Mouse (Mus musculus) spleen, postnatal 14 days (tissue): Measurements from ENCODE around the gene Lypla2.

ENCODE experiments used
- DNase-seq, 2 experiments: peaks; one replicate each; pipeline ENCODE4 v3.0.0; 2021 to 2022; ENCODE audit warnings: low spot score in 2 of 2

Lypla2 gene

DNA sequence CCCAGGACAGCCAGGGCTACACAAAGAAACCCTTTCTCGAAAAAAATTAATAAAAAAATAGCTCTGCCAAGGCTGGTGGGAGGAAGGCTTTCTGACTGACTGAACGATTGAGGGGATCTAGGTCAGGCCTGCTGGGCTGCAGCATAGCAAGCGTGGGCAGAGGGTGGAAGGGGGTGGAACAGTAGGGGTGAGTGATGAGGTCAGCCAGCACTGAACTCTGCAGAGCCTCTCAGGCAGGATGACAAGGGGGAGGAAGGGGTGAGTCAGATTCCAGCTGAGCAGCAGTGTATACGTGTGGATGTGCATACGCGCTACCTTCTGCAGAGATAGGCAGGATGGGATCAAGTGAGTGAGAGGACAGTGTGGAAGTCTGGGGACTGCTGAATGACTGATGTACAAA is 22.5 kb downstream of the Lypla2 start:
- no peak for DNase-seq

DNA sequence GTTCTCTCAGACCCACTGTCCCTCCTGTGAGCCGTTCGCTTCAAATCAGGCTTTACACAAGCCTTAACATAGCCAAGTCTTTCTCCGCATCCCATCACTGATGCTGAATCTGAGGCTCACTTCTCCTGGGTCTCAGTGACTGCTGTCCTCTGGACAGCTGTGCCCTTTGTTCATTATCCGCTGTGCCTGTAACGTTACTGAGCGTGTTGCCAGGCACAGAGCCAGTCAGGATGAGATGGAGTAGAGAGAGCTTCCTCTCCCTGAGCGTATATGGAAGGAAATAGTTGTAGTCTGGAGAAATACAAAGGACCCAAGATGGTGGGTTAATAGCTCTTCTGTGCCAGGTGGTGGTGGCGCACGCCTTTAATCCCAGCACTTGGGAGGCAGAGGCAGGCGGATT is 23.0 kb downstream of the Lypla2 start:
- DNase-seq, result no peak

DNA sequence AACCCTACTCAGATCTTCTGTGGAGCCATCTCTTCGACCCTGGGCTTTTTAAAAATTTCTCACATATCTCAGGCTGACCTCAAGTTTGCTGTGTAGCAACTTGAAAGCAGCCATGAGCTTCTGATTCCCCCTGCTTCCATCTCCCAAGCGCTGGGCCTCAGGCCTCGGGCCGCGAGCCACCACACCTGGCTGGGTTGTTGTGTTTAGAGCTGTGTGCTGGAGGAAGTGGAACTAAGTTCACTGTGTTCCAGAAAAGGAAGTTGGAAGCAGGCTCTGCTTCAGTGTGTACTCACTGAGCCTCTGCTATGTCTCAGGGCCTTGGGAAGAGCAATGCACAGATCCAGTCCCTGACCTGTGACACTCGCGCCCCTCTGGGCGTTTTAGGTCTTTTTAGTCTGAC is 24.3 kb downstream of the Lypla2 start:
- DNase-seq, result no peak

- no peak for DNase-seq
Observed at GRCm38 (mm10) chr4:135946659-135947301, 25.6 kb downstream of the Lypla2 start.

- DNase-seq, result peak; percentile 92 to 94
Observed at GRCm38 (mm10) chr4:135946278-135946658, 26.2 kb downstream of the Lypla2 start, which contains the start of gene Hmgcl. Hmgcl (plus strand) TSS chr4:135946448.

GRCm38 (mm10) chr4:135945706-135946105 is 26.7 kb downstream of the Lypla2 start:
- no peak for DNase-seq

DNA sequence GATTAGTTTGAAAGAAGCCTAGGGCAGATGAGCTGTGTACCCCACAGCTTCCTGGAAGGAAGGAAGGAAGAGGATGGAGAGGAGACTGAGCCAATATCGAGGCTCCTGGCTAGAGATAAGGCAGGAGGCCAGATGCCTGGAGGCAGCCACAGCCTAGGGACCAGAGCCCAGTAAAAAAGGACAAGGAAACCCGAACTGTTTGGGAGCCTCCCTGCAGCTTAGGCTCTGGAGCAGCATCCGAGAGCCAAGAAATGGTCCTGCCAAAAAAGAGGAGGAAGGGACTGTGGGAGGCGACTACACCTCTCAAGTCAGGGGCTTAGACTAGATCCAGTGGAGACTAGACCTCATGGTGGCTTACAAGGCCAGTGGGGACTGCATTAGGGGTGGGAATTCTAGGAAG is 29.0 kb downstream of the Lypla2 start:
- DNase-seq, result no peak

DNA sequence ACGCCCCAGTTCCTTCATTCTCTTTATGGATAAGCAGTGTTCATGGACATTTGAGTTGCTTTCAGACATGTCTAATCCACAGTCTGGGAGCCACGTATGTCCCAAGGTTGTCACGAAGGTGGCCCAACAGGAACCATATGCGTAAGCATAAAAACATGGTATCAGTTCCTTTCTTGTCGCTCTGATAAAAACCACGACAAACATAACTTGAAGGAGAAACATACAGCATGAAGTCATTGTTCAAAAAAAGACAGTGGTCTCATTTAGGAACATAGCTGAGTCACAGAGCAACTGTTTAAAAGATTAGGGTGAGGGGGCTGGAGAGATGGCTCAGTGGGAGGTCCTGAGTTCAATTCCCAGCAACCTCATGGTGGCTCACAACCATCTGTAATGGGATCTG is 30.2 kb downstream of the Lypla2 start:
- no peak for DNase-seq

GRCm38 (mm10) chr4:135941026-135941425 is 31.4 kb downstream of the Lypla2 start:
- DNase-seq, result peak in 1 of 2 experiments; percentile 37

- DNase-seq, result no peak
Observed at GRCm38 (mm10) chr4:135938858-135939257, 33.6 kb downstream of the Lypla2 start.

DNA sequence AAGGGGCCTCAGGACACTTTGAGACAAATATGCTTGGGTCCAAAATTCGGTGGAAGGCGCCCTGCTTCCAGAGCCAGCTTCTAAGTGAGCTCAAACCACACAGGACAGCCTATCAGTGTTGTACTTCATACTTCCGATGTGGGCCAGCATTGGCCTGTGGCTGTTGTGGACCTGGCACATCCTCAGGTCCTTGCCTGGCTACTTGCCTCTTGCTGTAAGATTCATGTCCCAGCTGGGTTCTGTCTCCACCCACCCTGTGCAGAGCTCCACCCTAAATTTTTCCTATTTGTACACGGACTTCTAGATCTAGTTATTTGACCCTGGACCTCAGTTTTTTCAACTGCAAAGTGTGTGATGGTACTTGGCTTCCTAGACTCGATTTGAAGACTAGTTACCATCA is 36.9 kb downstream of the Lypla2 start:
- DNase-seq, result no peak

DNA sequence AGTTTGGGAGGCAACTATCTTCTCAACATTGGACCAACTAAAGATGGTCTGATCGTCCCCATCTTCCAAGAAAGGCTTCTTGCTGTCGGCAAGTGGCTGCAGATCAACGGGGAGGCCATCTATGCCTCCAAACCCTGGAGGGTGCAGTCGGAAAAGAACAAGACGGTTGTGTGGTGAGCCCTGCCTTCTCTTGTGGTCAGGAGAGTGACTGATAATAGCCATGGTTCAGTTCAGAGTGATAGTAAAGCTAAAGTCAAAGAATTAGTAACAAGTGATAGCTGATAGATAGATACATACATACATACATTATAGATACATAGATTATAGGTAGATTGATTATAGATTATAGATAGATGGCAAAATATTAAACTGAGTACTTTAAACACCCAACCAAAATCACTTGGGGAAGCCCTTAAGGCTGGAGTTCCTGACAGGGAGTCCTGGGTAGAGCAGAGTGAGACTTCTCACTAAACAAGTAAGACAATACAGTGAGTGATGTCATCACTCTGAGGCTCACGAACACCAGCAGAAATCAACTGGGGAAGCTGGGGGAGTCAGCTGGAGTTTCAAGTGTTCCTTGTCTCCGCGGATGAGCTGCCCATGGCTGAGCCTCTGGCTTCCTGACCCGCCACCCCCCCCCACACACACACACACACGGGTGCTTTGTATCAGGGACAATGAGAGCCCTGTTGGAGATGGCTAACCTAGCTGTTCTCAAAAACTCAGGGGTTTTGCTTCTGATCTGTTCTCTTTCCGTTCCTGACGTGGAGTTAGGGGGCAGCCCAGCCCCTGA is 37.5 kb downstream of the Lypla2 start:
- DNase-seq, result no peak

GRCm38 (mm10) chr4:135931832-135932231 is 40.6 kb downstream of the Lypla2 start:
- no peak for DNase-seq

DNA sequence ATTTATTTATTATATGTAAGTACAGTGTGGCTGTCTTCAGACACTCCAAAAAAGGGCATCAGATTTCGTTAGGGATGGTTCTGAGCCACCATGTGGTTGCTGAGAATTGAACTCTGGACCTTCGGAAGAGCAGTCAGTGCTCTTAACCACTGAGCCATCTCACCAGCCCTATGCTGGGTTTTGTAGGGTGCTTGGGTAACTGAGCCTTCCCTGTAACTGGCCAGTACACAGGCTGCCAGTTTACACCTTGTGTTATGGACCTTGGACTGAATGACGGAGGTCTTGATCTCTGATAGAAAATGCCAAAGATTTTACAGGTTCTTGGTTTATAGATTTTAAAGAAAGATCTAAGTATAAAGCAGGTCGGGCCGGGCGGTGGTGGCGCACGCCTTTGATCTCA is 42.2 kb downstream of the Lypla2 start:
- no peak for DNase-seq

GRCm38 (mm10) chr4:135929828-135930227 is 42.6 kb downstream of the Lypla2 start:
- DNase-seq, result no peak

DNA sequence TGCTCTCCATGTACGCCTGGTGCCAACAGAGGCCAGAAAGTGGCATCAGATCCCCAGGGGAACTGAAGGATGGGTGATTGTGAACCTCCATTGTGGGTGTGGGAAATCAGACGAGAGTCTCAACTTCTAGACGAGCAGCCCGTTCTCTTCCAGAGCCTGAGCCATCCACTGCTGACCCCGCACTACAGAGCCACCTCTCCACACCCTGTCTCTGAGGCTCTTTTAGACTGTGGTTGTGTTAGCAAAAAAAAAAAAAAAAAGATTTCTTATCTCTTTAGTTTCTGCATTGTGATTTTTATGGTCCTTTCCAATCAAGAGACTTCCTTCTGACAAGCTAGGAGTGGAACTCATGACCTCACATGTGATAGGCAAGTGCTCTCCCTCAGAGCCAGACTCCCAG is 43.0 kb downstream of the Lypla2 start:
- DNase-seq, result no peak

DNA sequence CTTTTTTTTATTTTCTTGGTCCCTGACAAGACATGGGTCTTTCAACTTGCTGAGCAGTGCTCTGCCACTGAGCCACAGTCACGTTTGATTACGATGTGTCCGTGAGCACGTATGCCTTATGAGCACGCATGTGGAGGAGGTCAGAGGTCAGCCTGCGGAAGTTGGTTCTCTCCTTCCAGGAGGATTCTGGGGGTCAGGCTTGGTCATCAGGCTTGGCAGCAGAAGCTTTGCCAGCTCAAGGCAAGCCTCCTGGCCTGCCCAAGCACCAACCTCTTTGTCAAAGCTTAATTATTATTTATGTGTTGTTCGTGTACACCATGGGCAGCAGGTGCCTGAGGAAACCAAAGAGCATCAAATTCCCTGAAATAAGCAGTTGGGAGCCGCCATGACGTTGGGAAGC is 44.0 kb downstream of the Lypla2 start:
- DNase-seq, result no peak

DNA sequence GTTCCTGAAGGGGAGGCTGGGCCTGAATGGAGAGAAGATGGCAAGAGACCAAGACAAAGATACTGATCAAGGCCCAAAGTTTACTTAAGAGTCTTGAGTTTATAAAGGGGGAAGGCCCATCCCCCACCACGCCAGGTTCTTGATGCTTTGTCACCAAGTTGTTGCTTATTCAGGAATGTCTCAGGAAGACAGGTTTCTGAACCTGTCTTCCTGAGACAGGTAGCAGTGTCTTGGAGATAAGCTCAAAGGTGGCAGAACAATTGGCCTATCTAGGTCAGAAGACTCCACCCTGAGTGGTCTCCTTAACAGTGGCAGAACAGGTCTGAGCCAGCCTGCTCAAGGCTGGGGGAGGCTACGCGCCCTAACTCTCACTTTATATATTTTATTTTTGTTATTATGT is 45.6 kb downstream of the Lypla2 start:
- DNase-seq, result no peak

- DNase-seq, result no peak
Observed at GRCm38 (mm10) chr4:135926195-135926808, 46.1 kb downstream of the Lypla2 start.

GRCm38 (mm10) chr4:135925341-135925740 is 47.1 kb downstream of the Lypla2 start:
- DNase-seq, result no peak

- no peak for DNase-seq
Observed at GRCm38 (mm10) chr4:135924418-135924817, 48.0 kb downstream of the Lypla2 start.

DNA sequence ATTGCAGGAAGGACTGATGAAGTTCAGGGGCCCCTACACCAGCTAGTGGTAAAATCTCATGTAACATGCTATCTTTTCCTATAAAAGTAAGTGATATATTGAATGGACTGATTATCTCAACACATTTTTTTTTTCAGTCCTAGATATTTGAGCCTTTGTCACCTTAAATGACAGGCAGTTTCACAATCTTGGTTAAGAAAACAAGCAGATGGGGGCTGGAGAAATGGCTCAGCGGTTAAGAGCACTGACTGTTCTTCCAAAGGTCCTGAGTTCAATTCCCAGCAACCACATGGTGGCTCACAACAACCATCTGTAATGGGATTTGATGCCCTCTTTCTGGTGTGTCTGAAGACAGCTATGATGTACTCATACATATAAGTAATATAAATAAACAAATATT is 50.2 kb downstream of the Lypla2 start:
- no peak for DNase-seq
